Comparison of ENCODE assay signal across 8 mouse cellular contexts in genomic region chr11:69370817-69371215, GRCm38 (mm10). TPM values are rescaled to one million over a fixed set of nuclear protein-coding genes. Genes with fewer than 3 reads are reported as not detected.
A peak's percentile ranks its signal among the peaks of the same experiment; 100 is the strongest.
DNase-seq lines count a peak whose midpoint lies in the region; ATAC-seq and TF ChIP-seq lines count a peak whose summit lies in the region.

No protein-coding gene starts in this region.

- H3K9ac ChIP-seq in heart, embryonic 14.5 days (ENCODE audit: low read length): 0 out of 2 replicates have a peak overlapping the region, but pooled peaks have one; percentile 0
- H3K9ac ChIP-seq in forebrain, postnatal 0 days: peak overlapping the region; percentile 10; the same call in 1 of the 2 replicates
- no peak overlapping the region for H3K9ac ChIP-seq in liver, embryonic 16.5 days (ENCODE audit: low read depth, low read length)

- no peak for ATAC-seq in heart, embryonic 14.5 days (ENCODE audit: insufficient number of reproducible peaks, insufficient read depth, low FRiP score, low read depth)
- no peak for ATAC-seq in forebrain, postnatal 0 days
- ATAC-seq in liver, embryonic 16.5 days (ENCODE audit: low read depth): no peak

- peak overlapping the region in 1 of 2 experiments; percentile 54; a peak in 2 of 4 replicates for H3K27ac ChIP-seq in heart, embryonic 14.5 days (replicated peaks in 1 of 2; ENCODE audit: control insufficient read depth in 1 of 2, insufficient read depth in 1 of 2, low read depth in 2 of 2, low read length in 2 of 2)
- H3K27ac ChIP-seq in forebrain, postnatal 0 days (ENCODE audit: low read depth, low read length): peak overlapping the region; percentile 80
- H3K27ac ChIP-seq in liver, embryonic 16.5 days (ENCODE audit: low read length): peak overlapping the region; percentile 45; the same call in 1 of the 2 replicates

- H3K4me3 ChIP-seq in heart, embryonic 14.5 days (ENCODE audit: control insufficient read depth in 1 of 2, insufficient read depth in 1 of 2, low read depth in 1 of 2, low read length in 2 of 2): no peak overlapping the region
- peak overlapping the region; percentile 13; the same call in 1 of the 2 replicates for H3K4me3 ChIP-seq in forebrain, postnatal 0 days (ENCODE audit: low read depth, low read length)
- H3K4me3 ChIP-seq in liver, embryonic 16.5 days (ENCODE audit: low read depth, low read length): no peak overlapping the region

- no peak for TF ChIP-seq CTCF in forebrain, postnatal 0 days (IDR thresholded peaks at IDR 0.05; ENCODE audit: low read depth)

- WGBS in heart, embryonic 14.5 days: 27% methylated on average over 9 of the region's 9 CpGs
- 22% methylated on average over 9 of the region's 9 CpGs for WGBS in forebrain, postnatal 0 days
- WGBS in liver, embryonic 16.5 days (ENCODE audit: insufficient replicate concordance): 35% methylated on average over 9 of the region's 9 CpGs

- H3K36me3 ChIP-seq in heart, embryonic 14.5 days (ENCODE audit: control insufficient read depth, insufficient read depth, low read length): peaks cover 14% of the 10 kb centered on the region; the same call in 1 of the 2 replicates
- H3K36me3 ChIP-seq in forebrain, postnatal 0 days (ENCODE audit: insufficient read depth): 0 out of 2 replicates have a peak, but pooled peaks cover 4% of the 10 kb centered on the region
- no peaks in the 10 kb centered on the region for H3K36me3 ChIP-seq in liver, embryonic 16.5 days (ENCODE audit: control insufficient read depth, insufficient read depth)

- peak overlapping the region; percentile 31; the same call in 1 of the 2 replicates for H3K4me2 ChIP-seq in heart, embryonic 14.5 days (ENCODE audit: low read length)
- H3K4me2 ChIP-seq in forebrain, postnatal 0 days (ENCODE audit: low read depth): peak overlapping the region; percentile 42
- H3K4me2 ChIP-seq in liver, embryonic 16.5 days (ENCODE audit: low read depth, low read length): no peak overlapping the region

- no peaks in the 10 kb centered on the region for H3K27me3 ChIP-seq in heart, embryonic 14.5 days (ENCODE audit: control insufficient read depth, insufficient read depth, low read length)
- H3K27me3 ChIP-seq in forebrain, postnatal 0 days (ENCODE audit: insufficient read depth, low read length): no peaks in the 10 kb centered on the region
- H3K27me3 ChIP-seq in liver, embryonic 16.5 days (ENCODE audit: control insufficient read depth, insufficient read depth, low read depth, low read length): peaks cover 49% of the 10 kb centered on the region

- peaks cover 23 to 46% of the 10 kb centered on the region in 2 experiments for H3K4me1 ChIP-seq in heart, embryonic 14.5 days (ENCODE audit: control insufficient read depth in 2 of 2, insufficient read depth in 2 of 2, low read length in 2 of 2)
- H3K4me1 ChIP-seq in forebrain, postnatal 0 days (ENCODE audit: insufficient read depth): peaks cover 22% of the 10 kb centered on the region
- peaks cover 63% of the 10 kb centered on the region for H3K4me1 ChIP-seq in liver, embryonic 16.5 days (ENCODE audit: control insufficient read depth, low read depth, low read length)

- no peak for DNase-seq in heart, adult 11 months
- peak; percentile 64 for DNase-seq in adipocyte (ENCODE audit: low spot score)
- DNase-seq in forebrain, postnatal 0 days: no peak
- DNase-seq in left cerebral cortex, adult 18-20 months (ENCODE audit: low spot score in 2 of 2): no peak
- DNase-seq in cerebellum, adult 18-20 months: no peak
- DNase-seq in spleen, adult 12 weeks (ENCODE audit: low spot score): no peak

- H3K9me3 ChIP-seq in heart, embryonic 14.5 days (ENCODE audit: control insufficient read depth, low read length): no peaks in the 10 kb centered on the region
- H3K9me3 ChIP-seq in forebrain, postnatal 0 days (ENCODE audit: low read length): no peaks in the 10 kb centered on the region
- no peaks in the 10 kb centered on the region for H3K9me3 ChIP-seq in liver, embryonic 16.5 days (replicated peaks; ENCODE audit: control insufficient read depth, low read length)

RNA-seq across cellular contexts. Expression of gene Chd3, which starts 1.6 kb away (rescaled TPM):
- polyA plus RNA-seq in heart, embryonic 14.5 days (2014; fragmentation: Nextera tagmentation; extraction: Ambion mirVana): 16.5 TPM in 2 replicates
- total RNA-seq in forebrain, postnatal 0 days (2014; rRNA removed): 356 and 381 TPM in 2 replicates
- polyA plus RNA-seq in forebrain, postnatal 0 days (2015; fragmentation: Nextera tagmentation; extraction: Ambion mirVana): 55.3 and 74.7 TPM in 2 replicates
- 5.0 and 5.7 TPM in 2 replicates for polyA plus RNA-seq in liver, embryonic 16.5 days (2015; fragmentation: Nextera tagmentation; extraction: Ambion mirVana)
- 100 to 1,000 TPM; 346 to 387 TPM for total RNA-seq in left cerebral cortex, adult 18-20 months (2021)

RNA-seq across cellular contexts. Expression of gene Naa38, which starts 24.5 kb away (rescaled TPM):
- polyA plus RNA-seq in heart, embryonic 14.5 days (2014; fragmentation: Nextera tagmentation; extraction: Ambion mirVana): 158 and 174 TPM in 2 replicates
- 47.7 and 59.2 TPM in 2 replicates for total RNA-seq in forebrain, postnatal 0 days (2014; rRNA removed)
- 125 and 141 TPM in 2 replicates for polyA plus RNA-seq in forebrain, postnatal 0 days (2015; fragmentation: Nextera tagmentation; extraction: Ambion mirVana)
- polyA plus RNA-seq in liver, embryonic 16.5 days (2015; fragmentation: Nextera tagmentation; extraction: Ambion mirVana): 73.4 and 76.8 TPM in 2 replicates
- 100 to 1,000 TPM; 117 to 120 TPM for total RNA-seq in left cerebral cortex, adult 18-20 months (2021)

RNA-seq across cellular contexts. Expression of gene Cyb5d1, which starts 24.6 kb away (rescaled TPM):
- 19.9 and 22.1 TPM in 2 replicates for polyA plus RNA-seq in heart, embryonic 14.5 days (2014; fragmentation: Nextera tagmentation; extraction: Ambion mirVana)
- 21.1 and 28.9 TPM in 2 replicates for total RNA-seq in forebrain, postnatal 0 days (2014; rRNA removed)
- polyA plus RNA-seq in forebrain, postnatal 0 days (2015; fragmentation: Nextera tagmentation; extraction: Ambion mirVana): 17.0 and 24.2 TPM in 2 replicates
- 9.5 and 9.9 TPM in 2 replicates for polyA plus RNA-seq in liver, embryonic 16.5 days (2015; fragmentation: Nextera tagmentation; extraction: Ambion mirVana)
- total RNA-seq in left cerebral cortex, adult 18-20 months (2021): 10 to 100 TPM; 42.7 to 48.1 TPM

RNA-seq across cellular contexts. Expression of gene Tmem88, which starts 27.2 kb away (rescaled TPM):
- 43.1 and 46.7 TPM in 2 replicates for polyA plus RNA-seq in heart, embryonic 14.5 days (2014; fragmentation: Nextera tagmentation; extraction: Ambion mirVana)
- 2.0 and 2.4 TPM in 2 replicates for total RNA-seq in forebrain, postnatal 0 days (2014; rRNA removed)
- polyA plus RNA-seq in forebrain, postnatal 0 days (2015; fragmentation: Nextera tagmentation; extraction: Ambion mirVana): 6.8 and 7.7 TPM in 2 replicates
- 7.1 and 7.8 TPM in 2 replicates for polyA plus RNA-seq in liver, embryonic 16.5 days (2015; fragmentation: Nextera tagmentation; extraction: Ambion mirVana)
- 1 to 10 TPM; 3.4 to 3.7 TPM for total RNA-seq in left cerebral cortex, adult 18-20 months (2021)

RNA-seq across cellular contexts. Expression of gene Rnf227, which starts 30.6 kb away (rescaled TPM):
- polyA plus RNA-seq in heart, embryonic 14.5 days (2014; fragmentation: Nextera tagmentation; extraction: Ambion mirVana): 6.6 and 7.3 TPM in 2 replicates
- 190 and 225 TPM in 2 replicates for total RNA-seq in forebrain, postnatal 0 days (2014; rRNA removed)
- polyA plus RNA-seq in forebrain, postnatal 0 days (2015; fragmentation: Nextera tagmentation; extraction: Ambion mirVana): 200 and 231 TPM in 2 replicates
- 0.62 and 0.74 TPM in 2 replicates for polyA plus RNA-seq in liver, embryonic 16.5 days (2015; fragmentation: Nextera tagmentation; extraction: Ambion mirVana)
- 100 to 1,000 TPM; 186 to 190 TPM for total RNA-seq in left cerebral cortex, adult 18-20 months (2021)
